11 mouse cellular contexts compared by ENCODE assay signal in the genomic region with DNA sequence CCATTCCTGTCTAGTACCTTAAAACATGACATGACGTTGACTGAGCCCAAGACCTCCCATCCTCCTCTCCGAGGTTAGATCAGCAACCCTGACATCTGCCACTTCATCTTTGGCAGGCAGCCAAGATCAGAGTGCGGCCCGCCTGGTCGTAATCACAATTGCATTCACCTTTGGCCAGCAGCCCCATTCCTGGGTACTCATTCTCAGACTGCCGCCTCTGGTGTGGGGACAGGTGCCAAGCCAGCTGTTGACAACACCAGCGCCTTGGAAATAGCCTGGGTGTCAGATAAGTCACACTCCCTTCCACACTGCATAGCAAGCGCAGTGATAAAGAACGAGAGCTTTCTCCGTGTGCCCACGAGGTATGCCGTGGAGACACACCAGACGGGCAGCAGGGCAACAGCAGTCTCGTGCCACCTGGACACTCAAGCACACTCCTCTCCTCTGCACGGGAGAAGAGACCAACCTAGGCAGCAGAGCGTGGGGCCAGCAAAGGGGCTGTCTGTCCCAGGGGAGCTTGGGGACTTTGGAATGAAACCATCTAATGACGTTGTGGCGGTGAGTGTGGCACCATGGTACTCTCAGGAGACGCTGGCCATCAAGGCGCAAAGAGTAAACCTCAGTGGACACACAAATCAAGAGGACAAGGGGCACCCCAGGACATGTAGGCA. TPM values are rescaled to one million over a fixed set of nuclear protein-coding genes. Genes with fewer than 3 reads are reported as not detected.
A peak's percentile ranks its signal among the peaks of the same experiment; 100 is the strongest.
DNase-seq lines count a peak whose midpoint lies in the region; ATAC-seq and TF ChIP-seq lines count a peak whose summit lies in the region.
"Had no signal": no experiment of that assay in that cellular context is flagged by ENCODE, and none has a peak within 500 bp of the region (broad histone marks: within the 10 kb centered on the region; RNA-seq: fewer than 3 reads in every experiment).

No protein-coding gene starts in this region.

- H3K4me1 ChIP-seq in liver, postnatal 0 days (ENCODE audit: insufficient read depth) = peaks cover 20% of the 10 kb centered on the region
- peaks cover 15% of the 10 kb centered on the region for H3K4me1 ChIP-seq in liver, embryonic 12.5 days
- peaks cover 61% of the 10 kb centered on the region for H3K4me1 ChIP-seq in kidney, adult 2 months (ENCODE audit: control insufficient read depth, insufficient read depth, low read length)

- H3K4me2 ChIP-seq in liver, postnatal 0 days (ENCODE audit: low read depth, low read length) = no peak overlapping the region
- H3K4me2 ChIP-seq in liver, embryonic 12.5 days = no peak overlapping the region

- 0 out of 2 replicates have a peak, but pooled peaks cover 6% of the 10 kb centered on the region for H3K27me3 ChIP-seq in liver, postnatal 0 days (ENCODE audit: insufficient read depth, low read length)
- peaks cover 35% of the 10 kb centered on the region for H3K27me3 ChIP-seq in liver, embryonic 12.5 days (replicated peaks)
- H3K27me3 ChIP-seq in kidney, adult 2 months (replicated peaks; ENCODE audit: control insufficient read depth, insufficient read depth, low read length) = no peaks in the 10 kb centered on the region

- 56% methylated on average over 20 of the region's 20 CpGs for WGBS in liver, postnatal 0 days (ENCODE audit: insufficient replicate concordance)
- 68% methylated on average over 20 of the region's 20 CpGs for WGBS in liver, embryonic 12.5 days (ENCODE audit: insufficient replicate concordance)
- WGBS in kidney, adult 2 months = 30% methylated on average over 20 of the region's 20 CpGs

- TF ChIP-seq CTCF in liver, postnatal 0 days (IDR thresholded peaks at IDR 0.05; ENCODE audit: low read depth) = no peak
- no peak for TF ChIP-seq CTCF in kidney, adult 2 months (conservative IDR thresholded peaks at IDR 0.05; ENCODE audit: insufficient read depth, insufficient read length, low read depth, low read length)
- TF ChIP-seq CTCF in left cerebral cortex, adult 2 months (IDR thresholded peaks at IDR 0.05) = no peak

- H3K9ac ChIP-seq in liver, postnatal 0 days (replicated peaks) = no peak overlapping the region
- no peak overlapping the region for H3K9ac ChIP-seq in liver, embryonic 12.5 days

- no peak overlapping the region for H3K4me3 ChIP-seq in liver, postnatal 0 days (ENCODE audit: low read depth, low read length)
- H3K4me3 ChIP-seq in liver, embryonic 12.5 days = no peak overlapping the region
- no peak overlapping the region for H3K4me3 ChIP-seq in kidney, adult 2 months (ENCODE audit: insufficient read depth, low read depth, low read length)
- no peak overlapping the region for H3K4me3 ChIP-seq in left cerebral cortex, adult 2 months
- H3K4me3 ChIP-seq: layer of hippocampus, adult 2 months; myocyte had no signal

- no peaks in the 10 kb centered on the region for H3K36me3 ChIP-seq in liver, postnatal 0 days (replicated peaks; ENCODE audit: insufficient read depth, low read length)
- no peaks in the 10 kb centered on the region for H3K36me3 ChIP-seq in liver, embryonic 12.5 days
- no peaks in the 10 kb centered on the region for H3K36me3 ChIP-seq in kidney, adult 2 months (ENCODE audit: control insufficient read depth, insufficient read depth, low read length)

- no peaks in the 10 kb centered on the region for H3K9me3 ChIP-seq in liver, postnatal 0 days (ENCODE audit: low read length)
- H3K9me3 ChIP-seq in liver, embryonic 12.5 days (replicated peaks) = no peaks in the 10 kb centered on the region

- no peak; the same call in 1 of the 2 replicates for TF ChIP-seq EP300 in liver, postnatal 0 days (IDR thresholded peaks at IDR 0.05; ENCODE audit: low read depth)

- no peak for TF ChIP-seq POLR2A in kidney, adult 2 months (IDR thresholded peaks at IDR 0.05; ENCODE audit: low read depth, low read length)

- ATAC-seq in liver, postnatal 0 days = peak; percentile 91
- ATAC-seq in liver, embryonic 12.5 days = no peak

- DNase-seq in liver, postnatal 0 days = peak; percentile 81
- peak; percentile 49 for DNase-seq in heart, adult 8-10 months (ENCODE audit: low spot score)
- DNase-seq in kidney, adult 2 months = peak; percentile 94
- peak; percentile 81 to 87 for DNase-seq in lung, postnatal 4 days
- no peak for DNase-seq in left cerebral cortex, adult 2 months (ENCODE audit: extremely low spot score in 1 of 2, low spot score in 2 of 2)
- no peak for DNase-seq in layer of hippocampus, adult 18-20 months (ENCODE audit: low spot score in 2 of 2)
- DNase-seq in right cerebral cortex, postnatal 4 days = no peak
- DNase-seq: thymus, adult 18-20 months had no signal

- intact Hi-C loops in left cerebral cortex, adult 2 months (cut with DNase I) = no loop called here

- H3K27ac ChIP-seq in liver, postnatal 0 days (ENCODE audit: low read depth) = no peak overlapping the region
- no peak overlapping the region for H3K27ac ChIP-seq in liver, embryonic 12.5 days
- peak overlapping the region; percentile 69 for H3K27ac ChIP-seq in kidney, adult 2 months (ENCODE audit: insufficient read depth, low read depth, low read length)
- no peak overlapping the region for H3K27ac ChIP-seq in left cerebral cortex, adult 2 months
- H3K27ac ChIP-seq: layer of hippocampus, adult 2 months had no signal

RNA-seq across cellular contexts. Expression of gene Sh3tc1, which starts 2.4 kb away (rescaled TPM):
- polyA plus RNA-seq in liver, postnatal 0 days (2015; fragmentation: Nextera tagmentation; extraction: Ambion mirVana) = 3.4 and 3.5 TPM in 2 replicates
- 3.3 and 3.8 TPM in 2 replicates for polyA plus RNA-seq in liver, embryonic 12.5 days (2016; fragmentation: Nextera tagmentation; extraction: Ambion mirVana)
- total RNA-seq in heart, adult 8-10 months (2022) = 1 to 10 TPM; 6.5 to 9.1 (median 7.9) TPM
- 35.1 and 40.1 TPM in 2 replicates for polyA plus RNA-seq in kidney, adult 2 months (2012; rRNA removed)
- total RNA-seq in left cerebral cortex, adult 2 months (2021) = 1 to 10 TPM; 2.4 to 4.3 TPM
- 1 to 10 TPM; 1.5 to 2.6 TPM for total RNA-seq in layer of hippocampus, adult 18-20 months (2021)

RNA-seq across cellular contexts. Expression of gene Ablim2, which starts 20.3 kb away (rescaled TPM):
- 0.33 and 0.45 TPM in 2 replicates for polyA plus RNA-seq in liver, postnatal 0 days (2015; fragmentation: Nextera tagmentation; extraction: Ambion mirVana)
- 0.08 and 0.12 TPM in 2 replicates for polyA plus RNA-seq in liver, embryonic 12.5 days (2016; fragmentation: Nextera tagmentation; extraction: Ambion mirVana)
- total RNA-seq in heart, adult 8-10 months (2022) = 10 to 100 TPM; 18.5 to 28.5 (median 20.9) TPM
- polyA plus RNA-seq in kidney, adult 2 months (2012; rRNA removed) = 5.8 and 7.5 TPM in 2 replicates
- total RNA-seq in left cerebral cortex, adult 2 months (2021) = 100 to 1,000 TPM; 191 to 208 TPM
- total RNA-seq in layer of hippocampus, adult 18-20 months (2021) = 100 to 1,000 TPM; 131 to 142 TPM

RNA-seq across cellular contexts. Expression of gene Htra3, which starts 57.8 kb away (rescaled TPM):
- 2.3 and 2.6 TPM in 2 replicates for polyA plus RNA-seq in liver, postnatal 0 days (2015; fragmentation: Nextera tagmentation; extraction: Ambion mirVana)
- 1.2 and 1.4 TPM in 2 replicates for polyA plus RNA-seq in liver, embryonic 12.5 days (2016; fragmentation: Nextera tagmentation; extraction: Ambion mirVana)
- 10 to 100 TPM; 70.4 to 85.8 (median 82.5) TPM for total RNA-seq in heart, adult 8-10 months (2022)
- polyA plus RNA-seq in kidney, adult 2 months (2012; rRNA removed) = 9.8 and 12.4 TPM in 2 replicates
- total RNA-seq in left cerebral cortex, adult 2 months (2021) = 1 to 10 TPM; 5.9 TPM
- total RNA-seq in layer of hippocampus, adult 18-20 months (2021) = 1 to 10 TPM; 7.5 to 7.7 TPM

Comparison
In these comparisons a context has a peak if more than half of its experiments do, and no peak if none do; other contexts are left out.
1. DNase-seq: peak in liver, postnatal 0 days (single experiment), heart, adult 8-10 months (single experiment), kidney, adult 2 months (single experiment) and lung, postnatal 4 days (2 of 2); none in left cerebral cortex, adult 2 months (0 of 2), layer of hippocampus, adult 18-20 months (0 of 2) and right cerebral cortex, postnatal 4 days (single experiment).
2. RNA of gene Ablim2, which starts 20.3 kb away (total RNA-seq): 191 to 208 TPM in left cerebral cortex, adult 2 months and 131 to 142 TPM in layer of hippocampus, adult 18-20 months; 18.5 to 28.5 TPM in heart, adult 8-10 months; every median in the first group is over 4 times any median in the second.
3. RNA of gene Htra3, which starts 57.8 kb away (total RNA-seq): 70.4 to 85.8 TPM in heart, adult 8-10 months; 7.5 to 7.7 TPM in layer of hippocampus, adult 18-20 months and 5.9 TPM in left cerebral cortex, adult 2 months; every median in the first group is over 4 times any median in the second.